In genomic region chr1:153874045-153874444, GRCm38 (mm10) we compare ENCODE assay signal across 33 mouse cellular contexts. TPM values are rescaled to one million over a fixed set of nuclear protein-coding genes. Genes with fewer than 3 reads are reported as not detected.
"Had no signal": no experiment of that assay in that cellular context is flagged by ENCODE, and none has a peak within 500 bp of the region (broad histone marks: within the 10 kb centered on the region; RNA-seq: fewer than 3 reads in every experiment).

Gene Teddm1b, plus strand, starts transcription at chr1:153874345.

- DNase-seq: heart, postnatal 14 days; heart, postnatal 36 days; heart, postnatal 4 days; kidney, adult 11 months; kidney, adult 18-20 months; kidney, adult 2 months; kidney, adult 8-10 months; kidney, adult 9 months; kidney, postnatal 10 days; kidney, postnatal 14 days; kidney, postnatal 25 days; kidney, postnatal 36 days; kidney, postnatal 4 days; layer of hippocampus, adult 9-11 months; layer of hippocampus, postnatal 36 days had no signal

- ATAC-seq: hindbrain, embryonic 16.5 days; hindbrain, postnatal 0 days; inflammation-experienced regulatory T-cells, adult 6 months; intestine, embryonic 15.5 days; intestine, embryonic 16.5 days; intestine, postnatal 0 days had no signal

RNA-seq across cellular contexts. Expression of gene Teddm1b, which starts in this region (rescaled TPM):
- total RNA-seq: heart, postnatal 14 days; heart, postnatal 25 days; heart, postnatal 36 days; heart, postnatal 4 days; hematopoietic stem cell, adult 5-6 weeks; hindbrain, postnatal 0 days; layer of hippocampus, adult 18-20 months; layer of hippocampus, adult 2 months; layer of hippocampus, adult 8-10 months; layer of hippocampus, postnatal 10 days; layer of hippocampus, postnatal 14 days; layer of hippocampus, postnatal 25 days; left cerebral cortex, adult 18-20 months; left cerebral cortex, adult 8-10 months had no signal
- polyA plus RNA-seq: heart, embryonic 14.5 days; intestine, postnatal 0 days; kidney, adult 2 months; large intestine, adult 2 months had no signal
